Mouse (Mus musculus) hindbrain, embryonic 15.5 days (tissue): ENCODE measurements around the gene Adamts10. TPM values are rescaled to one million over a fixed set of nuclear protein-coding genes. Genes with fewer than 3 reads are reported as not detected.
A peak's percentile ranks its signal among the peaks of the same experiment; 100 is the strongest.

Source experiments
- ATAC-seq: fragments of 200-750 bp; cut with Nextera tagmentation; 2 replicates; pipeline ENCODE4 v1.8.0; 2017; ENCODE audit warnings: low read depth, moderate number of reproducible peaks, moderate TSS enrichment; ENCODE audit not compliant: low FRiP score
- H3K27ac ChIP-seq: fragments of 300-500 bp; sonication (generic); replicated peaks from 2 replicates; pipeline ENCODE4 v1.5.1; 2015; ENCODE audit warnings: mild to moderate bottlenecking, inconsistent platforms
- H3K27me3 ChIP-seq: fragments of 300-500 bp; sonication (generic); 2 replicates; pipeline ENCODE4 v1.6.1; 2015; ENCODE audit warnings: control low read depth, inconsistent platforms
- H3K36me3 ChIP-seq: fragments of 300-500 bp; sonication (generic); 2 replicates; pipeline ENCODE4 v1.6.1; 2015; ENCODE audit warnings: control low read depth, inconsistent platforms
- H3K4me1 ChIP-seq: fragments of 300-500 bp; sonication (generic); replicated peaks from 2 replicates; pipeline ENCODE4 v1.6.1; 2015; ENCODE audit warnings: control low read depth, inconsistent platforms
- H3K4me2 ChIP-seq: fragments of 300-500 bp; sonication (generic); 2 replicates; pipeline ENCODE4 v1.6.1; 2015; ENCODE audit warnings: moderate library complexity, mild to moderate bottlenecking, inconsistent platforms
- H3K4me3 ChIP-seq: fragments of 300-500 bp; sonication (generic); 2 replicates; pipeline ENCODE4 v1.5.1; 2015; ENCODE audit warnings: mild to moderate bottlenecking, inconsistent platforms
- H3K9ac ChIP-seq: fragments of 300-500 bp; sonication (generic); 2 replicates; pipeline ENCODE4 v1.6.1; 2015; ENCODE audit warnings: inconsistent platforms
- H3K9me3 ChIP-seq: fragments of 300-500 bp; sonication (generic); 2 replicates; pipeline ENCODE4 v1.6.1; 2016; ENCODE audit warnings: control low read depth, inconsistent platforms
- WGBS: fragments of 180-500 bp; shearing (Covaris S2); methylation state at CpG from one replicate; pipeline ENCODE4 v1.1.7; 2015; 5-methylcytosine and 5-hydroxymethylcytosine counted together
- polyA plus RNA-seq: library from polyadenylated mRNA; unstranded; fragments of >200 nt; fragmentation: Nextera tagmentation; extraction: Ambion mirVana; gene quantifications from 2 replicates; pipeline ENCODE4 v1.2.1, GENCODE M21; 2015

Gene Adamts10
- 60.6 and 60.7 TPM in 2 replicates for polyA plus RNA-seq

- H3K4me2 ChIP-seq = peak within 1 kb of the TSS; percentile 71
- peak within 1 kb of the TSS; percentile 84 for H3K27ac ChIP-seq
- peak within 1 kb of the TSS; percentile 79 for H3K9ac ChIP-seq
- H3K4me1 ChIP-seq = peaks cover 32% of the 10 kb centered on the region
- no peaks in the 10 kb centered on the region for H3K9me3 ChIP-seq
- ATAC-seq = peak; percentile 79
- H3K27me3 ChIP-seq = no peaks in the 10 kb centered on the region
- 0 out of 2 replicates have a peak, but pooled peaks cover 5% of the 10 kb centered on the region for H3K36me3 ChIP-seq
- peak within 1 kb of the TSS; percentile 82 for H3K4me3 ChIP-seq
- under 1% methylated on average over 42 of the region's 44 CpGs for WGBS
Measured at GRCm38 (mm10) chr17:33523918-33524755, at the start of gene Adamts10. Adamts10 (plus strand) TSS chr17:33524204.

GRCm38 (mm10) chr17:33484020-33484419 is 40.0 kb upstream of the Adamts10 start:
- no peak overlapping the region for H3K27ac ChIP-seq
- no peaks in the 10 kb centered on the region for H3K4me1 ChIP-seq
- 44% methylated on average over 6 of the region's 6 CpGs for WGBS
- no peak overlapping the region for H3K9ac ChIP-seq
- H3K9me3 ChIP-seq = no peaks in the 10 kb centered on the region
- no peak for ATAC-seq
- H3K27me3 ChIP-seq = no peaks in the 10 kb centered on the region
- H3K4me3 ChIP-seq = no peak overlapping the region
- H3K36me3 ChIP-seq = no peaks in the 10 kb centered on the region
- no peak overlapping the region for H3K4me2 ChIP-seq

GRCm38 (mm10) chr17:33487211-33487610 is 36.8 kb upstream of the Adamts10 start:
- no peak overlapping the region for H3K4me2 ChIP-seq
- no peak for ATAC-seq
- no peaks in the 10 kb centered on the region for H3K9me3 ChIP-seq
- H3K4me3 ChIP-seq = no peak overlapping the region
- H3K9ac ChIP-seq = no peak overlapping the region
- no peaks in the 10 kb centered on the region for H3K27me3 ChIP-seq
- H3K4me1 ChIP-seq = no peaks in the 10 kb centered on the region
- no peaks in the 10 kb centered on the region for H3K36me3 ChIP-seq
- WGBS = 59% methylated on average over 2 of the region's 2 CpGs
- no peak overlapping the region for H3K27ac ChIP-seq

- H3K9me3 ChIP-seq = no peaks in the 10 kb centered on the region
- H3K4me2 ChIP-seq = no peak overlapping the region
- no peak overlapping the region for H3K4me3 ChIP-seq
- H3K9ac ChIP-seq = no peak overlapping the region
- no peaks in the 10 kb centered on the region for H3K4me1 ChIP-seq
- H3K27ac ChIP-seq = no peak overlapping the region
- no peaks in the 10 kb centered on the region for H3K36me3 ChIP-seq
- no peak for ATAC-seq
- 100% methylated on average over 1 of the region's 1 CpGs for WGBS
- H3K27me3 ChIP-seq = no peaks in the 10 kb centered on the region
Measured at GRCm38 (mm10) chr17:33487652-33488051, 36.4 kb upstream of the Adamts10 start.

- H3K36me3 ChIP-seq = no peaks in the 10 kb centered on the region
- no peak overlapping the region for H3K4me3 ChIP-seq
- H3K27me3 ChIP-seq = no peaks in the 10 kb centered on the region
- no peaks in the 10 kb centered on the region for H3K9me3 ChIP-seq
- H3K4me1 ChIP-seq = no peaks in the 10 kb centered on the region
- H3K9ac ChIP-seq = no peak overlapping the region
- H3K27ac ChIP-seq = no peak overlapping the region
- no peak for ATAC-seq
- WGBS = 90% methylated on average over 2 of the region's 2 CpGs
- no peak overlapping the region for H3K4me2 ChIP-seq
Measured at GRCm38 (mm10) chr17:33491371-33491770, 32.6 kb upstream of the Adamts10 start.

GRCm38 (mm10) chr17:33493065-33493464 is 30.9 kb upstream of the Adamts10 start:
- WGBS = 66% methylated on average over 6 of the region's 6 CpGs
- Histone ChIP-seq H3K27ac (no peak overlapping the region), H3K27me3 (no peaks in the 10 kb centered on the region), H3K4me1 (no peaks in the 10 kb centered on the region), H3K4me3 (no peak overlapping the region), H3K4me2 (no peak overlapping the region), H3K9me3 (no peaks in the 10 kb centered on the region), H3K36me3 (no peaks in the 10 kb centered on the region), H3K9ac (no peak overlapping the region)
- ATAC-seq = no peak

- no peak overlapping the region for H3K4me2 ChIP-seq
- no peaks in the 10 kb centered on the region for H3K27me3 ChIP-seq
- H3K9ac ChIP-seq = no peak overlapping the region
- H3K36me3 ChIP-seq = no peaks in the 10 kb centered on the region
- no peak overlapping the region for H3K27ac ChIP-seq
- no peaks in the 10 kb centered on the region for H3K9me3 ChIP-seq
- H3K4me3 ChIP-seq = no peak overlapping the region
- no peak for ATAC-seq
- H3K4me1 ChIP-seq = no peaks in the 10 kb centered on the region
Measured at GRCm38 (mm10) chr17:33494586-33494985, 29.4 kb upstream of the Adamts10 start.

GRCm38 (mm10) chr17:33498918-33499317 is 25.1 kb upstream of the Adamts10 start:
- no peaks in the 10 kb centered on the region for H3K9me3 ChIP-seq
- no peaks in the 10 kb centered on the region for H3K27me3 ChIP-seq
- ATAC-seq = no peak
- no peak overlapping the region for H3K4me2 ChIP-seq
- no peak overlapping the region for H3K9ac ChIP-seq
- no peaks in the 10 kb centered on the region for H3K4me1 ChIP-seq
- no peak overlapping the region for H3K27ac ChIP-seq
- H3K36me3 ChIP-seq = no peaks in the 10 kb centered on the region
- H3K4me3 ChIP-seq = no peak overlapping the region
- 87% methylated on average over 1 of the region's 1 CpGs for WGBS

- 90% methylated on average over 1 of the region's 1 CpGs for WGBS
- Histone ChIP-seq H3K4me2 (no peak overlapping the region), H3K4me3 (no peak overlapping the region), H3K9me3 (no peaks in the 10 kb centered on the region), H3K27me3 (no peaks in the 10 kb centered on the region), H3K4me1 (no peaks in the 10 kb centered on the region), H3K36me3 (no peaks in the 10 kb centered on the region), H3K27ac (no peak overlapping the region), H3K9ac (no peak overlapping the region)
- ATAC-seq = no peak
Measured at GRCm38 (mm10) chr17:33508386-33508785, 15.6 kb upstream of the Adamts10 start.

- no peak for ATAC-seq
- no peaks in the 10 kb centered on the region for H3K36me3 ChIP-seq
- no peaks in the 10 kb centered on the region for H3K9me3 ChIP-seq
- no peaks in the 10 kb centered on the region for H3K4me1 ChIP-seq
- no peak overlapping the region for H3K27ac ChIP-seq
- H3K4me3 ChIP-seq = no peak overlapping the region
- WGBS = 71% methylated on average over 5 of the region's 5 CpGs
- H3K9ac ChIP-seq = no peak overlapping the region
- H3K27me3 ChIP-seq = no peaks in the 10 kb centered on the region
- H3K4me2 ChIP-seq = no peak overlapping the region
Measured at GRCm38 (mm10) chr17:33510172-33510571, 13.8 kb upstream of the Adamts10 start.

- Histone ChIP-seq H3K4me2 (no peak overlapping the region), H3K4me1 (no peaks in the 10 kb centered on the region), H3K27me3 (no peaks in the 10 kb centered on the region), H3K27ac (no peak overlapping the region), H3K9me3 (no peaks in the 10 kb centered on the region), H3K36me3 (no peaks in the 10 kb centered on the region), H3K9ac (no peak overlapping the region), H3K4me3 (no peak overlapping the region)
- WGBS = 8% methylated on average over 2 of the region's 2 CpGs
- ATAC-seq = no peak
Measured at GRCm38 (mm10) chr17:33512441-33513415, 11.3 kb upstream of the Adamts10 start.

GRCm38 (mm10) chr17:33513874-33514273 is 10.1 kb upstream of the Adamts10 start:
- Histone ChIP-seq H3K9me3 (no peaks in the 10 kb centered on the region), H3K27ac (no peak overlapping the region), H3K4me2 (no peak overlapping the region), H3K4me1 (no peaks in the 10 kb centered on the region), H3K36me3 (no peaks in the 10 kb centered on the region), H3K9ac (no peak overlapping the region), H3K27me3 (no peaks in the 10 kb centered on the region), H3K4me3 (no peak overlapping the region)
- 92% methylated on average over 5 of the region's 5 CpGs for WGBS
- no peak for ATAC-seq
